Mouse (Mus musculus): ENCODE measurements around the gene Krtap16-3.

DNA sequence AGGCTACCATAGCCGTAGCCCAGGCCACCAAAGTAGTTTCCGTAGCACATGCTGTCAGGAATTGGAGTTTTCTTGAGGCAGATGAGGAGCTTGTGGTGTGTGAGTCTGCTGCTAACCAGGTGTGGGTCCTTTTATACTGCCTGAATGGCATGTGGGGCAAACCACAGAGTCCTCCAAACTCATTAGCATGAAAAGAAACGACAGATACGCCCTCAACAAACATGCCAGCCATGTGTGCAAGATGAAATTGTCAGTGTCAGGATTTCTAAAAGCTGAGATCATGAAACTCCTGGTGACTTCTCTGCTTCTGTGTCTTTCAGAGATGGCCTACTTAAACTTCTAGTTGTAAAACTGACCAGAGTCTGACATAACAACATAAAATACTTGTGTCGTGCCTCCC is 48.0 kb upstream of the Krtap16-3 start, which contains the start of gene Krtap22-2:
- TF ChIP-seq CTCF (IDR thresholded peaks at IDR 0.05; ENCODE audit: extremely low read depth, insufficient read depth, insufficient read length, insufficient replicate concordance) (no peak), POLR2A (IDR thresholded peaks at IDR 0.05; ENCODE audit: low read depth, low read length) (no peak)

Measured in spleen, adult 2 months (tissue).